Mouse (Mus musculus) c-Kit-negative CD71-positive TER-119-positive erythroid progenitor cells, embryonic 14.5 days (primary cell): ENCODE measurements around the gene Zfp518a.

Source experiments
- DNase-seq: peaks from one replicate; pipeline ENCODE4 v3.0.0-alpha.2; 2013; ENCODE audit warnings: low read depth, low spot score

Zfp518a gene

DNA sequence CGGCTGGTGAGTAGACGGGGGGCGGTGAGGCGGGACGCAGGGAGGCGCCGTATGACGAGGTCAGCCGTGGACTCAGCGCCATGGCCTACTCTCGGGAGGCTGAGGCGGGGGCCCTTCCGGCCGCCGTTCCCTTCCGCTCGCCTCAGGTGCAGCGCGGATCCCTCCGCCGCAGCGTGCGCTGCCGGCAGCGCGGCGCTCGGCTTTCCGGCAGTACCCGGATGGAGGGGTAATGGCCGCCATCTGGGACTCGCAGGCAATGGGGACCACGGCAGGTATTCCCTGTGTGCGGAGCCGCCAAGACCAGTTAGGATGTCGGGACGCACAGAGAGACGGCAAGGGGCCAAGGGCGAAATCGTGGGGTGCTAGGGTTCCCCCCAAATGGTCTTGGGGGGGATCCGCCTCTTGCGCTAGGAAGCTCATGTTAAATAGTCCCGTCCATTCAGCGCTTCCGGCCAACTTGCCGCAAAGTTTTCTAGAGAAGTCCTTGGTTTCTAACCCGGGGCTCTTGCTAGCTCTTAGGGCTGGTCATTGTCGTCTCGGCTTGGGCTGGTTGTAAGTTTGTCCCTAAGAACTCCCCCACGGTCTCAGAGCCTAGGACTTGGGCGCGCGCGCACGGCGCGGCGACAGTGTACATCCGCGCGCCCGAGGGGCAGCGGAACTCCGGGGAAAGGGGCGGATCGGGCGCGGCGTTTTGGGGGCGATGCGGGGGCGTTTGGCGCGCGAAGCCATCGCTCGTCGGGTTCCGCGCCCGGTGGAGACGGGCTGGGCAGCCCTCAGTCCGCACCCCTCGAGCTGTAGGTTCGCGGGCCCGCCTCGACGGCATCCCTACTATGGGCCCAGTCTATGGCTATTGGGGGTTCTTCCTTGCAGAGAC is at the start of gene Zfp518a:
Zfp518a (plus strand) TSS at position 187 of the 874 bp plus-strand sequence.
- DNase-seq: peak; percentile 61

DNA sequence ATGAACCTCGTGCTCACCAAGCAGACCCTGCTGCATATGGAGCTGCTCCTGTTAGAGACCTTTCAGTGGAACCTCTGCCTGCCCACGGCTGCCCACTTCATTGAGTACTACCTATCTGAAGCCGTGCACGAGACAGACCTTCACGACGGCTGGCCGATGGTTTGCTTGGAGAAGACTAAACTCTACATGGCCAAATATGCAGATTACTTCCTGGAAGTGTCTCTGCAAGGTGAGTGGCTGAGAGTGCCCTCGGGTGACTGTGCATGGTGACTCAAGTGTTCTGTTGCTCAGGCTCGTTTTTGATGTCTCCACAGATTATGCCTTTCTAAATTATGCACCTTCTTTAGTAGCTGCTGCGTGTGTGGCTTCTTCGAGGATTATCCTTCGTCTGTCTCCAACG is 49.8 kb upstream of the Zfp518a start:
- DNase-seq: no peak

DNA sequence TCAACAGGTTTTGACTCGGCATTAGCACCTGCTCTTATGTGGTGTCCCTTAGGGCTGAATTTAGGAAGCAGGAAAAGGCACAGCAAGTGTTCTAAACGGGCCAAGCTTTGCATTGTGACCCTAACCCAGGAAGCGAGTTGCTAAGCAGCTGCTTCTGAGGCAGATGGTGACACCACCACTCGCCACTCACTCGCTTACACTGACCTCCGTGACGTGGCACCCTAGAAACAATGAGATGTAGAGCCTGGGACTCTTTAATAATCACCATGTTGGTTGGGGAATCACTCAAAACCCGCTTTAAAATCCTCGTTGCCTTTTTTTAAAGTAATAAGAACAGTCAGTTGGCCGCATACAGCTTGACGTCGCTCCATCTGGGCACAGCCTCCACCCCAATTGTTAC is 45.1 kb upstream of the Zfp518a start:
- DNase-seq: no peak

DNA sequence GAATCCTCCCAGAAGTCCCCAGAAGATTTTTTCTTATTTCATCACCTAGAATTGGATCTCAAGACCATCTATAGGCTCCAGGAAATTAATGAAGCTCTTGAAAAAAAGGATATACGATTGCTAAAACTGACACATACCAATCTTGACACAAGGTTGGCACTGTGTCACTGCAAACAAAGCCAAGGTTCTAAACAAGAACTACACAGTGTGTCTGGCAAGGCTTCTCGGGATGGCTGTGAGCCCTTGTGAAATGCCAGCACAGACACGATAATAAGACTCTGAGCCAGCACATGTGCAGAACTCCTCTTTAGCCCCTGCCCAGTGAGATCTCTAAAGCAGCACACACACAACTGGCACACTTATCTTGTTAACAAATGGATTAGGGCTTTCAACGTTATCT is 35.0 kb upstream of the Zfp518a start:
- no peak for DNase-seq

DNA sequence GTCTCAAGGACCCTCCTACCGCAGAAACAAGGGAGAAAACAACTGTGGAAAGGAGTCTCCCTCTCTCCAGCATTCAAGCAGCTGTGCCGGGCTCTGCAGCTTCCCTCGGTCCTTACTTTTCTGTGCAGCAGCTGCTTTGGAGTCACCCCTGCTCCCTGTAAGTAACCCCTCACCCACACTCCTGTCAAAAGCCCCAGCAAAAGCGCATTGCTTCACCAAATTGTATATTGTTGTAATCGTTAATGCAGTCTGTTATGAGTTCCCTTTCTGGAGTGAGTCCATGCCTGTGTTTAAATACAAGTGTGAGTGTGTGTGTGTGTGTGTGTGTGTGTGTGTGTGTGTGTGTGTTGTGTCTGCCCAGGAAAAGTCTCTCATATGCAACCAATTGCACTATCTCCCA is 26.2 kb upstream of the Zfp518a start:
- DNase-seq: no peak

DNA sequence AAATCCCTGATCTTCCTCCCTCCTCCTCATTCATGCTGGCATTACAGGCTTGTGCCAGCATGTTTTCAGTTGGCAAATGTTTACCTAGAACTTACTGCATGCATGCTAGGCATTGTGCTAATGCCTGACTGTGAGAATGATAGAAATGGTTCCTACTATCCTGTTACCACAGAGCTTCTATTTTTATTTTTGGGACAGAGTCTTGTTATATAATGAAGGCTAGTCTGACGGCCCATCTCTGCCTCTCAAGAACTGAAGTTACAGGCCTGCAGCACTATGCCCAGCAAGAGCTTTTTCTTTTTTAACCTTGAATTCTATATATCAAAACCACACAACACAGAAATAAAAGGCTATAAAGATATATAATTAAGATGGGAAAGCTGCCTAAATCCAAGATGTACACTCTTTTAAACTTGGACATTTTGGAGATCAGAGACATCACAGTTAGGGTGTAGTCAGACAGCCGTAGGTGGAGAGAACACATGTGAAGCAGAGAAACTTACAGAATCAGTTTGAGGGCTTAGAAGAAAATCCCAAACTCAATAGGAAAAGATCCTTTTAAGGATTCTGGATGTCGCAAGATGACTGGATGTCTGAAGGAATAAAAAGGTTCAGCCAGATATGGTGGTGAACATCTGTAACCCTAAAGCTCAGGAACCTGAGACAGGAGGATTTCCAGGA is 24.9 kb upstream of the Zfp518a start:
- DNase-seq: no peak

DNA sequence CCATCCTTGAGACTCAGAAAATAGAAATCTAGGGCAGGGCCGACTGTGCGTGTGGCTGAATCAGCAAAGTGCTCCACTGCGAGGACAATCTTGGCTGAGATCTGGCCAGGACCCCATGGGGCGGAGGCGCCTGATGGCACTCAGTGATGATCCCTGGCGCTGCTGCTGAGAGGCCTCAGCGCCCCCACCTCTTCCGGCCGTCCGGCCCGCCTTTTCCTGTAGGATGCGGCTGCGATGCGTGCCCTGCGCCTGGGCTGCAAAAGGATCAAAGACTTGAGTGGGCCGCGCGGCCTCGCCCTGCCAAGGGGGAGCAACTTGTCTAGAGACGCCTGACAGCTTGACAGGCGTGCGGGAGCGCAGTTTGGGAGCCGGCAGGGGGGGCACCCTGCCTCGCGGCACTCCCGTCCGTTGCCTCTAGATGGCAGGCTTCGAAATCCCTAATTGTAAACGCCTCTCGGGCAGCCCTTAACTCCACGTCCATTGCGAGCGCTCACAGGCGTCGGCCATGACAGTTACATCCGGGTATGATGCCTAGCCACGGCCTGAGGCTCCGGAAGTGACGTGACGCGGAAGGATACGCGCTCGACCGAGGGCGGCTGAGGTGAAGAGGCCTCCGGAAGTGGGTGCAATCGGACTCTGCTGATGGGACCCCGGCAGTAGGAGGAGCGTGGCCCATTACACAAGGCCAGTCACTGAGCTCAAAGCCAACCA is 21.4 kb upstream of the Zfp518a start:
- peak; percentile 57 for DNase-seq

DNA sequence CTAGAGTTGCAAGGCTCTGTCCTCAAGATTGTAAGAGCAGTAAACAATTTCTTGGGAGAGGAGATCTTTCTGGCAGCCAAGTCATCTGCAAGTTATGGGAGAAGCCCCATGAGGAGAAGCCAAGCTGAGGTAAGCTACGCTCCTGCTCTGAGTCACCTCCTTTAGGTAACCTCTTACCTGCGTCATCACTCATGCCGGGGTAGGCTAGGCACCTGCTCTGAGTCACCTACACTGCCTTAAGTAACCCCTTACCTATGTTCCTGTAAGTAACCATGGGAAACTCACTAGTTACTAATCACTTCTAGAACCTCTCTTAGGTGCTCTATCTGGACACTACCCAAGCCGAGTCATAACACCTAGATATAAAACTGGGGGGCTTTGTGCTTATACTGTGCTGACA is 12.8 kb upstream of the Zfp518a start:
- no peak for DNase-seq

DNA sequence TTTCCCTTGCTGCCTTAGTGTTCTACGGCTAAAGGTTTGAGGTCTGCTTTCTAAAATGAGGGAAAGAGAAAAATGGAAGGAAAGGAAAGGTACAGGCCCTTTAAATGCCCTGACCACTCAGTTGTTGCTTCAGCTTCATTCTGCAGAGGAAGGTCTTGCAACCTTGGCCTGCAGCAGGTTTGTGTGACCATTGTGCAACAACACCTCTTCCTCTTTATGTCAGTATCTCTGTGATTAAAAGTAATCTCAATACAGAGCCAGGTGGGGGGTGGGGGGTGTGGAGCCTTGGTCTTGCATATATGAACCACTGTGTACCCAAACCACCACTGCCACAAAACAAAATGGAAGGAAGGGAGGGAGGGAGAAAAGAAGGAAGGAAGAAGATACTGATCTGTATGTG is 5.6 kb upstream of the Zfp518a start:
- no peak for DNase-seq

DNA sequence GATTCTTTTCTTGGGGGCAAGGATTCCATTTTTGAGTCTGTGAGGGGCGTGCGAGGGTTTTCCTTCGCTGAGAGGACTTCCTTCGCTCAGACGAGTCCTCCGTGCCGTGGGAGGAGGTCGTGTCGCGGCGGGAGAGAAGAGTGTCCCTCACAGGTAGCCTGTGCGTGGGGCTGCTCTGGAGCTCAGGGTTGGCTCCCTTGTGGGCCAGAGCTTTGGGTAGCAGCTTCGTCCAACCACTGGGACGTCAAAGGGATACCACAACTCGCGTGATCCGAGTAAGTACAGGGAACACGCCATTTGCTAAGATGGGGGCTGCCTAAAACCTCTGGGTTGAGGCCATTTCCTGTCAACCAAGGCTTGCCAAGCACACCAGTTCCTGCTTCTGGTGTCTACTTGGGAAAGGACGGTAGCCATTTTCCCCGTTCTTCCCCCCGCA is 416 bp upstream of the Zfp518a start:
- no peak for DNase-seq

DNA sequence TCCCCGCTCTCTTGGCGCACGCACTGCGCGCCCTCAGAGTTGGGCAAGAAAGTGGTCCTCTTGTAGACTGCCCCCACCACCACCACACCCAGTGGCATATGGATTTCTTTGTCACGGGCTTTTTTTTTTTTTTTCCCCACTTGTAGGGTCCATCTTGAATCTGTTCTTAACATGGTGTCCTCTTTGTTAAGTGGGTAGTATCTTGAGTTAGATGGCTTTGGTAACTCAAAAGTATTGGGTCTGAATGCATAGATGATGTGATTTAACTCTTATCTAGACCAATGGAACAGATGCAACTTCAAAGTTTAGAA is 843 bp downstream of the Zfp518a start:
- DNase-seq: no peak

DNA sequence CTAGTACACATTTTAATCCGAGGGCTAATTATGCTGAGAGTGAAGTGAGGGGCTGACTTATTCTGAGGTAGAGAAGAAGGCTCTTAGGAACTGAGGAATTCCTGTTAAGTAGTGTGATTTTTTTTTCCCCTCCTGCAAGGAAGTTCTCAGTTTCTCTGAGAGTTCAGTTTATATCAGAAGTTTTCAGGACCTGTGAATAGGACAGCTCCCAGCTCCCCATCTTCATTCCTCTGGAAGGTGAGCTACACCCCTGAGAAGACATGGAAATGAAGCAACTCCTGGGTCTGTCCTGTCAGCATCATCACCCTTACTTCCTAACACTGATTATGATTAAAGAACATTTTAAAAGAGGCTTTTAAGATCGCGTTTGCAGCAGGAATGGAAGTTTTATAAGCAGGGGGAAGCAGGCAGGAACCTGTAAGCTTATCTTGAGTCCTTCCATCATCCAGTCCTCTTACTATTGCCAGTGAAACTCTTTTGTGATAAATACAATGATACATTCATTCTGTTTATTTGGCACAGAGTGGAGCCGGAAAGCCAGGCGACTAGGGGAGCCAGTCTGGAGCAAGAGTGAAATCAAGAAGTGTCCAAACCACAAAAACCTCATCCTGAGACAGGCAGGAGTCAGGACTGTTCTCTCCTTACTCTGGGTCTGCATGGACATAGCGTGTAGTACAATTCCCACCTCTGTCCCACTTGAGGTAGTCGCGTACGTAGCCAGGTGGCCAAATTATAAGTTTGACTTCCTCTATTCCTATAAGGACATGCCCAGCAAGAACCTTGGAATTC is 37.3 kb downstream of the Zfp518a start:
- no peak for DNase-seq

DNA sequence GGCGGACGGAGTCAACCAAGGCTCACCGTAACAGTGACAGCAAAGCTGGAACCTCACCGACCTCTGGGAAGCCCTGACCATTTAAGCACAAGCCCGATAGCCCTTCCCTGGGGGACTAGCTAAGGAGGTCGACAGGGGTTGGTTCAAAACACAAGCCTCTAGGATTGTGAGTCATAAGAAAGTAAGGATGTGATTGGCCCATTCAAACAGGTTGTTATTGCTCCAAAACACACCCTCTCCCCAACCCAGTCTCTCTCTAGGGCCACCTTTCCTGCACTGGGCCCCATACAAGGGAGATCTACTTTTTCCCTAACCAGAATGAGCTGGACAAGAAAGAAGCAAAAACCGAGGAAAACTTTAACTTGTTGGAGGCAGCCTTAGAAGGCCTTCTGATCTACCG is 40.9 kb downstream of the Zfp518a start:
- DNase-seq: no peak

DNA sequence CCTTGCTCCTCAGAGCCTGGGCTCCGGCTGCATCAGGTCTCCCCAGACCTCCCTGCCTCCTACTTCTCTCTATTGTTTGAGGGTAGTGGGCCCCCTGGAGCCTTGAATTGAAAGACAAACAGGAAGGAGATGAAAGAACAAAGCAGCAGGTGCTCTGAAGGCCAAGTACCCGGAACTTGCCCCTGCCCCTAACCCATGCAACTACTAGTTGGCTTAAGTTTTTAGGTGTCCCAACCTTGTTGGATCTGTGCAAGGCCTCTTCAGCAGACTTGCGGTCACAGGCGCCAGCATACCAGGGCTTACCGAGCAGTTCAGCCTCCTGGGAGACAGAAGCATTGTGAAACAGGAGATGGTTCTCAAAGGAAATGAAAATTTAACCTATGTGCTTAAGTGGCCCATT is 41.5 kb downstream of the Zfp518a start:
- no peak for DNase-seq

DNA sequence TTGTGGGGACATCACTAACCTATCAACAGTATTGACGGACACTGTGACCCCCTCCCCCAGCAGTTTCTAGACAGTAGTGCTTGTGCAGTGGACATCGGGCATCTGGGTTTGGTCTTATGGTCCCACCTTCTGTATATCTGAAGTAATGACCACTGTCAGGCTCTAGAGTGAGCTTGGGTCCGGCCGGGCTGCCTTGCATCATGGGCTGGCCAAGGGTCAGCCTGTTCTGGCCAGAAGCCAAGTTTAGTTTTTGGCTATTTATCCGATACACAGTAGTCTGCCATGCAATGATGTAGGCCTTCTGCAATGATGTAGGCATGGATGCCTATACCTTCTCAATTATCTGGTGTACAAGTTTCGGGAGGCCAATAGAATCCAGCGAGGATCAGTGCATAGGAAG is 49.0 kb downstream of the Zfp518a start:
- DNase-seq: no peak

DNA sequence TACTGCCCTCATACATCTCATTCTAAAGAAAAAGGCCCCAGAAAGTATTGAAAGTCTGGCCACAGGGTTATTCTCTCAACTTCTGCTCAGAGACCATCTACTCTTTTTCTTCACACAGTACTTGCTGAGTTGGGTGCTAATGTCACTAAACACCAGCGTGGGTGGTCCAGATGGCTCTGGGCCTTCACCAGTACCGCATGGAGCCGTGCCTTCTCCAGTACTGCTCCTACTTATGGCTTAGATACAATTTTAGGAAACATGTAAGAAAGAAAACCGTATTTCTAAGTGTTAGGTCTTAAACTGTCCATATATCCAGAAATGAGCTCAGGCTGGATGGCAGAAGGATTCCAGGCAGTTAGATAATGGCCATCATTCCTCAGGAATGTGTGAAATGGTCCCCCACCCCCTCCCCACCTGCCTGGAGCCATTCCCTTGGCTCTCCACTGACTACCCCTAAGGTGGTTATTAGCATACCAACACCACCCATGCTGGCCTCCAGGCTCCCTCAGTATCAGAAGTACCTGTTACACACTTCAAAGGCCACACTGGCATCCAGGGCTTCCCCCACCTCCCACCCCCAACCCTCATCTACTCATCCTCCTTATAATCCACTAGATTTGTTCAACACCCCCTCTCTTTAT is 52.6 kb downstream of the Zfp518a start:
- no peak for DNase-seq

DNA sequence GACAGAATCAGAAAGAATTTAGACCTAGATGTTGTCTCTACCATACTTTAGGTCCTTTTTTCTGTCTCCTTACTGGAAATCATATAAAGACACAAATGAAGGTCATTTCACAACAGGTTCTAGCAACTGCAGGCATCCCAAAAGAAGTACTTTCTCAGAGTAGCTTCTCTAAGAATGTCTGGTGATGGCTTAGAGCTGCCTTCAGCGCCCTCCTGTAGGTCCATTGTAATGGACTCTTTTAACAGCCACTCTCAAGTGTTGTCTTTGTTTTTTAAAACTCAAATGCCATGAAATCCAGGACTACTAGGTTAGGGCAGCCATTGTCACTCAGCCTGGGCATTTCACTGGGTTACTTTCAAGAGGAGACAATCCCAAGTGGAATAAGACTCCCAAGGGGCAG is 64.5 kb downstream of the Zfp518a start:
- DNase-seq: no peak

DNA sequence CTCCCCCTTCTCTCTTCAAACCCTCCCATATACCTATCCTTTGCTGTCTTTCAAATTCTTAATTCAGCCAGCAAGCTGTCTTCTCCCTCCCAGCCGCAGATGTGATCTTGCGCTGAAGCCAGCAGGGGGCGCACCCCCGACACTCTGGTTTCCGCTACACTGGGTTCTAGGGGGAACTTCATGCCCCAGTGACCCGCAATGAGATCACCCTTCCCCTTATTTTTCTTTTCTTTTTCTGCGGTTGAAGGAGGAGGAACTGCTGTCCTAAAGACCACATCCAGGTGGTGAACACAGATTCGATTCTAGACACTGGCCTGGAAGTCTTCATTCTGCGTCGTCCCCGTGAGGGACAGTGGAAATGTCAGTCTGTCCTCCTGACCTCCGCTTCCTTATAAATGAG is 68.5 kb downstream of the Zfp518a start:
- no peak for DNase-seq

DNA sequence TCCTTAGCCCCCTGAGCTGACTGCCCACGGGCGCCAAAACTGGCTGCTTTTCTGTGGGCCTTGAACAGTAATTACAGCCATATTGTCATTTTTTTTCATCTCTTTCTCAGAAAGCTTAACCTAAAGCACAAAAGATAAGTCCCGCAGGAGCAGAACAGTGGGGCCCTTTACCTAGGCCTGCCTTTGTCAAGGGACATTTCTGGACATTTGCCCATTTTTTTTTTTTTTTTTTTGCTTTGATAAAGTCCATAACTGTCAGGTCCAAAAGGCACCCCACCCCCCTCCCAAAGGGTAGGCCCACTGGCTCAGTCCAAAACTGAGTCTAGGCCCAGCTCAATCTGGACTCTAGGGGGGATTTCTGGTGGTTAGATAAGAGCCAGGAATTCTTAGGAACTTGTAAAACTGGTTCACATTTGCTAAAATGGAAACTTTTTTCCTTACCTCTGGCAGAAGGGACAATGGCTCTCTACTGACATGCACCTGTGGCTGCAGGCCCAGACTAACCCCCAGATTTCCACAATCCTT is 69.9 kb downstream of the Zfp518a start:
- no peak for DNase-seq

DNA sequence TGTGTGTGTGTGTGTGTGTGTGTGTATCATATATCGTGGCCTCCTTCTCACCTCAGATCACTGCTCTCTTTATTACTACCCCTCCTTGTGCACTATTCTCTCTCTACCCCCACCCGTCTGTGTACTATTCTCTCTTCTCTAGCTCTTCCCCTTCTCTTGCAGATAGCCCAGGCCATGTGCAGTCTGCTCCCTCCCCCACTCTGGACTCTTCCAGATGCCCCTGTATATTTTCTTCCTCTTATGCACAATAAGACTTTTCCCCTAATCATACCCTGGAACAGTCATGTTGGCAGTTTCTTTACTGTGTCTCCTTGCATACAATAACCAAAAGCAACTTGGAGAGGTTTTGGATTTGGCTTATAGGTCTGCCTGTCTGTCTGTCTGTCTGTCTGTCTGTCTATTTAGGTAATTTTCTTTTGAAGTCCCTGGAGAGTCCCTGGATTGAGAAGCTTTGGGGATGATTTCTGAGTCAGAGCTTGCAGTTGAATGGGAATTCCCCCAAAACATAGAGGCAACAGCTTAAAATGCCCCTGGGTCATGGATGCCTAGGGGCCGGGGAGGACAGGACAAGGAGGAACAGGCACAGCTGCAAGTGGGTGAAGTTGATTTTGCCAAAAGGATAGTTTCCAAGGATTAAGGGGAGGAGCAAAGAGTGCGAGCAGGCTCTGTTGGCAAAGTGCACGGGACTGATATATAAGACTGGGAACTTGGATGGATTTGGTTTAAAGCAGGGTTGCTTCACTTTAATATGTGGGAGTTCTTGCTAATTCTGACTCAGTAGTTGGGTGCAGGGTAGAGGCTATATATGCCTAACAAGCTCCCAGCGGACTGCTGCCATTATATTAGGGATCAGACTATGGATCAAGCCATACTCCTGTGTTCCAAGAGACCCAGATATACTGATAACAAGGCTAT is 70.7 kb downstream of the Zfp518a start:
- no peak for DNase-seq
